Mouse (Mus musculus) urinary bladder, adult 2 months (tissue): ENCODE data around the gene Banf2. TPM values are rescaled to one million over a fixed set of nuclear protein-coding genes. Genes with fewer than 3 reads are reported as not detected.

Experiments
- DNase-seq: peaks from one replicate; pipeline ENCODE4 v3.0.0; 2022; ENCODE audit warnings: low spot score
- polyA plus RNA-seq: library from polyadenylated mRNA; depleted of rRNA; stranded (reverse); fragments of >200 nt; gene quantifications from 2 replicates; pipeline ENCODE4 v1.2.3, GENCODE M21; 2012; rRNA removed

The Banf2 gene
- polyA plus RNA-seq, 1 experiment: not detected

- DNase-seq: no peak
These were observed 68.7 kb downstream of the Banf2 start for GRCm38 (mm10) chr2:144101463-144101961.

GRCm38 (mm10) chr2:144107374-144107773 is 74.5 kb downstream of the Banf2 start:
- DNase-seq: no peak

- DNase-seq: no peak
These were observed 75.0 kb downstream of the Banf2 start for GRCm38 (mm10) chr2:144107810-144108209.

GRCm38 (mm10) chr2:144108376-144108775 is 75.5 kb downstream of the Banf2 start:
- DNase-seq: no peak

- DNase-seq: no peak
These were observed 79.1 kb downstream of the Banf2 start for GRCm38 (mm10) chr2:144111966-144112365.

GRCm38 (mm10) chr2:144112666-144113065 is 79.8 kb downstream of the Banf2 start:
- no peak for DNase-seq

GRCm38 (mm10) chr2:144118061-144118460 is 85.2 kb downstream of the Banf2 start:
- DNase-seq: no peak

GRCm38 (mm10) chr2:144120186-144120823 is 87.4 kb downstream of the Banf2 start:
- DNase-seq: no peak

GRCm38 (mm10) chr2:144122068-144122467 is 89.2 kb downstream of the Banf2 start:
- DNase-seq: no peak

Other genes with a start within 250 kb of the Banf2 start
- 2.0 and 2.1 TPM in 2 replicates for gene Bfsp1, start 169.9 kb upstream of the Banf2 start, polyA plus RNA-seq
- 1,245 and 1,572 TPM in 2 replicates for gene Dstn, start 117.7 kb upstream of the Banf2 start, polyA plus RNA-seq
- gene Rrbp1, start 21.8 kb upstream of the Banf2 start, polyA plus RNA-seq: 163 and 206 TPM in 2 replicates
- 8.3 TPM in 2 replicates for gene Mgme1, start 237.6 kb downstream of the Banf2 start, polyA plus RNA-seq
- gene Snx5, start 237.8 kb downstream of the Banf2 start, polyA plus RNA-seq: 66.6 and 72.2 TPM in 2 replicates